Mouse (Mus musculus) liver, adult 2 months (tissue): Measurements from ENCODE around the gene Atp6v1c2.

Source experiments
- CTCF ChIP-seq: fragments of 200-500 bp; IDR thresholded peaks from 2 replicates; pipeline ENCODE4 v1.5.1; 2011; ENCODE audit warnings: low read depth, low read length, control low read depth
- POLR2A ChIP-seq: fragments of 200-500 bp; IDR thresholded peaks from 2 replicates; pipeline ENCODE4 v1.6.1; 2011; ENCODE audit warnings: low read length, control low read depth; ENCODE audit not compliant: insufficient read depth; ENCODE audit errors: extremely low read depth

- TF ChIP-seq POLR2A (no peak), CTCF (peak; percentile 75)
Measured at GRCm38 (mm10) chr12:17256905-17257304, 72.3 kb downstream of the Atp6v1c2 start.
